Mouse (Mus musculus): ENCODE measurements at regions not wholly inside any gene's neighbourhood (a gene's known extent, or its start where the extent isn't known, plus 50 kb on each side); places are given as distances from the start of the nearest gene placed in this dataset.

GRCm38 (mm10) chr7:95550099-95550498 is 620.9 kb upstream of the Tenm4 start:
- no peaks in the 10 kb centered on the region for H3K9me3 ChIP-seq (ENCODE audit: control insufficient read depth, low read length)
- ATAC-seq (replicated peaks; ENCODE audit: low FRiP score) (no peak), DNase-seq (ENCODE audit: low spot score) (no peak)
- no peak overlapping the region for H3K27ac ChIP-seq (ENCODE audit: low read depth, low read length)
- no peak overlapping the region for H3K9ac ChIP-seq (ENCODE audit: low read length)
- no peaks in the 10 kb centered on the region for H3K27me3 ChIP-seq (ENCODE audit: control insufficient read depth, insufficient read depth, low read length)
- 73% methylated on average over 3 of the region's 3 CpGs for WGBS
- no peaks in the 10 kb centered on the region for H3K4me1 ChIP-seq (replicated peaks; ENCODE audit: control insufficient read depth, insufficient read depth, low read length)
- no peak overlapping the region for H3K4me3 ChIP-seq (ENCODE audit: low read depth, low read length)
- no peaks in the 10 kb centered on the region for H3K36me3 ChIP-seq (ENCODE audit: control insufficient read depth, insufficient read depth, low read length)
- H3K4me2 ChIP-seq (ENCODE audit: low read depth, low read length, severe bottlenecking) = no peak overlapping the region

- WGBS = 88% methylated on average over 3 of the region's 3 CpGs
- DNase-seq (ENCODE audit: low spot score) = no peak
- H3K36me3 ChIP-seq (ENCODE audit: control insufficient read depth, insufficient read depth, low read length) = no peaks in the 10 kb centered on the region
- H3K27ac ChIP-seq (ENCODE audit: low read depth, low read length) = no peak overlapping the region
- H3K4me3 ChIP-seq (ENCODE audit: low read depth, low read length) = no peak overlapping the region
- H3K9me3 ChIP-seq (ENCODE audit: control insufficient read depth, low read length) = no peaks in the 10 kb centered on the region
- H3K9ac ChIP-seq (ENCODE audit: low read length) = no peak overlapping the region
- no peaks in the 10 kb centered on the region for H3K27me3 ChIP-seq (ENCODE audit: control insufficient read depth, insufficient read depth, low read length)
- ATAC-seq (replicated peaks; ENCODE audit: low FRiP score) = no peak
- no peak overlapping the region for H3K4me2 ChIP-seq (ENCODE audit: low read depth, low read length, severe bottlenecking)
- no peaks in the 10 kb centered on the region for H3K4me1 ChIP-seq (replicated peaks; ENCODE audit: control insufficient read depth, insufficient read depth, low read length)
These were observed 619.2 kb upstream of the Tenm4 start for GRCm38 (mm10) chr7:95551798-95552387.

DNA sequence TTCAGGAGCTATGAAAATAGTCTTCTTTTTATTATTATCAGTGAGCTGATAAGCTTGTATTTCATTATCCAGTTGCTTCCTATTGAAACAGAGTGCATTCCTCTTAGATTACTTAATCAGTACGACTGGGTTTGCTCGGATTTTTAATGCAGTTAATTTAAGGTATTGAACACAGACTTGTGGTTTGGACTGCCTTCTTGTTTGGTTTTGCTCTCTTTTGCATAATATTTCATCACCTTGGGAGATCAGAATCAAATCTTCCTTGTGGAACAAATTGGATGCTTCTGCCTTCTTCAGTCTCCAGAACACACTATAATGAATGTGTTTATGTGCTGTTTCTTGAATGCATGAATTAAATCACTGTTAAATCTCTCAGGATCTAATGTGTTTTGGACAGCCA is 612.5 kb upstream of the Tenm4 start:
- ATAC-seq (replicated peaks; ENCODE audit: low FRiP score) = no peak
- Histone ChIP-seq H3K4me3 (ENCODE audit: low read depth, low read length) (no peak overlapping the region), H3K27ac (ENCODE audit: low read depth, low read length) (no peak overlapping the region), H3K4me1 (replicated peaks; ENCODE audit: control insufficient read depth, insufficient read depth, low read length) (no peaks in the 10 kb centered on the region), H3K4me2 (ENCODE audit: low read depth, low read length, severe bottlenecking) (no peak overlapping the region), H3K27me3 (ENCODE audit: control insufficient read depth, insufficient read depth, low read length) (no peaks in the 10 kb centered on the region), H3K9me3 (ENCODE audit: control insufficient read depth, low read length) (no peaks in the 10 kb centered on the region), H3K36me3 (ENCODE audit: control insufficient read depth, insufficient read depth, low read length) (no peaks in the 10 kb centered on the region), H3K9ac (ENCODE audit: low read length) (no peak overlapping the region)
- WGBS = 66% methylated on average over 2 of the region's 2 CpGs
- DNase-seq (ENCODE audit: low spot score) = no peak

DNA sequence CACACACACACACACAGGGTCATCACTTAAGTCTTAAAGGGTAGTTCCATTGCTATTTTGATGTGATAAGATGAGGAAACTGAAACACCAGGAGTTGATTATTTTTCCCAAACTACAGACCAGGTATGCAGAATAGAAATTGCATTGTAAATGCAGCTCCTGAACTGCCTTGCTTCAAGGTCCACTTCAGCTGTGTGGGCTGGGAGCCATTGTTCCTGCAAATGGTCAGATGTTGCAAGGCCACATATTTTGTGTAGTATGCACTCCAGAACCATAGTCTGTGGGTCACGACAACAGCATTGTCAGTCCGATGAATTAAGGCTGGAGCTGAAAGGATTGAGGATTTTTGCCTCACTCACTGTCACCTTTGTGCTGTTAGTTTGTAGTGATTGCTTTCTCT is 592.4 kb upstream of the Tenm4 start:
- H3K9ac ChIP-seq (ENCODE audit: low read length) = no peak overlapping the region
- no peaks in the 10 kb centered on the region for H3K9me3 ChIP-seq (ENCODE audit: control insufficient read depth, low read length)
- no peaks in the 10 kb centered on the region for H3K36me3 ChIP-seq (ENCODE audit: control insufficient read depth, insufficient read depth, low read length)
- no peaks in the 10 kb centered on the region for H3K4me1 ChIP-seq (replicated peaks; ENCODE audit: control insufficient read depth, insufficient read depth, low read length)
- H3K4me2 ChIP-seq (ENCODE audit: low read depth, low read length, severe bottlenecking) = no peak overlapping the region
- ATAC-seq (replicated peaks; ENCODE audit: low FRiP score) = no peak
- no peak for DNase-seq (ENCODE audit: low spot score)
- no peak overlapping the region for H3K4me3 ChIP-seq (ENCODE audit: low read depth, low read length)
- WGBS = 87% methylated on average over 2 of the region's 2 CpGs
- H3K27me3 ChIP-seq (ENCODE audit: control insufficient read depth, insufficient read depth, low read length) = no peaks in the 10 kb centered on the region
- H3K27ac ChIP-seq (ENCODE audit: low read depth, low read length) = no peak overlapping the region

GRCm38 (mm10) chr7:95581325-95581724 is 589.7 kb upstream of the Tenm4 start:
- H3K4me1 ChIP-seq (replicated peaks; ENCODE audit: control insufficient read depth, insufficient read depth, low read length) = no peaks in the 10 kb centered on the region
- H3K9ac ChIP-seq (ENCODE audit: low read length) = no peak overlapping the region
- ATAC-seq (replicated peaks; ENCODE audit: low FRiP score) (no peak), DNase-seq (ENCODE audit: low spot score) (no peak)
- H3K4me3 ChIP-seq (ENCODE audit: low read depth, low read length) = no peak overlapping the region
- WGBS = 64% methylated on average over 7 of the region's 7 CpGs
- H3K9me3 ChIP-seq (ENCODE audit: control insufficient read depth, low read length) = no peaks in the 10 kb centered on the region
- H3K27me3 ChIP-seq (ENCODE audit: control insufficient read depth, insufficient read depth, low read length) = no peaks in the 10 kb centered on the region
- H3K36me3 ChIP-seq (ENCODE audit: control insufficient read depth, insufficient read depth, low read length) = no peaks in the 10 kb centered on the region
- no peak overlapping the region for H3K27ac ChIP-seq (ENCODE audit: low read depth, low read length)
- no peak overlapping the region for H3K4me2 ChIP-seq (ENCODE audit: low read depth, low read length, severe bottlenecking)

DNA sequence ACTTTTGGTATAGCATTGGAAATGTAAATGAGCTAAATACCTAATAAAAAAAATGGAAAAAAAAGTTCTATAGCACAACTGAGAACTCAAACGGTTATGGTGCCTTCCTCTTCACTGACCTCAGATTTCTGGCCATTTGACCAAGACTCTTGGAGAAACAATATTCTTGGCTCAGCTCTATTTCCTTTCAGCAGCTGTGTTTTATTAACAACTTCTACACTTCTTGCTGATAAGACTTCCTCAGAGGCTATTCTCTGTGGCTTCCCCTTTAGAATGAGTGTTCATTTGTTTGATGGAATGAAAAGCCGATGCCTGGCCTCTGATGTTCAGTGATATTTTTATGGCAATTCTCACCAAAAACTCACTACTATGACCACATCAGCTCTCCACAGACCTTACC is 572.7 kb upstream of the Tenm4 start:
- ATAC-seq (replicated peaks; ENCODE audit: low FRiP score) (no peak), DNase-seq (ENCODE audit: low spot score) (no peak)
- WGBS = 87% methylated on average over 2 of the region's 2 CpGs
- Histone ChIP-seq H3K4me3 (ENCODE audit: low read depth, low read length) (no peak overlapping the region), H3K4me2 (ENCODE audit: low read depth, low read length, severe bottlenecking) (no peak overlapping the region), H3K36me3 (ENCODE audit: control insufficient read depth, insufficient read depth, low read length) (no peaks in the 10 kb centered on the region), H3K4me1 (replicated peaks; ENCODE audit: control insufficient read depth, insufficient read depth, low read length) (no peaks in the 10 kb centered on the region), H3K9ac (ENCODE audit: low read length) (no peak overlapping the region), H3K9me3 (ENCODE audit: control insufficient read depth, low read length) (no peaks in the 10 kb centered on the region), H3K27ac (ENCODE audit: low read depth, low read length) (no peak overlapping the region), H3K27me3 (ENCODE audit: control insufficient read depth, insufficient read depth, low read length) (no peaks in the 10 kb centered on the region)

DNA sequence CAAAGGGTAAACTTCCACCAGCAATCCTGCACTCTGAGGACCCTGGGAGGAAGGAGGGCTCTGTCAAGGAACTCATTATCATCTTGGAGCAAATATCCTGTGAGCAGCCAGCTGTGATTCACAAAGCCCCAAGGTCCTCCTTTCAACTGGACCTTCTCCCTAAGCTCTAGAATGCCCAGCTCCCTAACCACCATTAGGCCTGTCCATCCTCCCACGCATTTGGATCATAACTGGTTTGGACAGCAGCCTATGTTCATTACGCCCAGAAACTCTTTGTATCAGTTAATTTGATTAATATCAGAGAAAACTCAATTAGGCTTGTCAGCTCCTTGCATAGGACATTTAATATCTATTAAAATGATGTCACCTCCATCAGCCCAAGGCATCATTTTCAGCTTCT is 557.3 kb upstream of the Tenm4 start:
- no peak for DNase-seq (ENCODE audit: low spot score)
- no peak for ATAC-seq (replicated peaks; ENCODE audit: low FRiP score)

GRCm38 (mm10) chr7:95617370-95617769 is 553.7 kb upstream of the Tenm4 start:
- ATAC-seq (replicated peaks; ENCODE audit: low FRiP score) (no peak), DNase-seq (ENCODE audit: low spot score) (no peak)
- no peaks in the 10 kb centered on the region for H3K27me3 ChIP-seq (ENCODE audit: control insufficient read depth, insufficient read depth, low read length)
- 90% methylated on average over 2 of the region's 2 CpGs for WGBS
- no peak overlapping the region for H3K4me3 ChIP-seq (ENCODE audit: low read depth, low read length)
- no peaks in the 10 kb centered on the region for H3K9me3 ChIP-seq (ENCODE audit: control insufficient read depth, low read length)
- H3K4me1 ChIP-seq (replicated peaks; ENCODE audit: control insufficient read depth, insufficient read depth, low read length) = no peaks in the 10 kb centered on the region
- H3K27ac ChIP-seq (ENCODE audit: low read depth, low read length) = no peak overlapping the region
- H3K9ac ChIP-seq (ENCODE audit: low read length) = no peak overlapping the region
- H3K4me2 ChIP-seq (ENCODE audit: low read depth, low read length, severe bottlenecking) = no peak overlapping the region
- no peaks in the 10 kb centered on the region for H3K36me3 ChIP-seq (ENCODE audit: control insufficient read depth, insufficient read depth, low read length)

More for the DNA sequence above, 557.3 kb upstream of the Tenm4 start:
- no peaks in the 10 kb centered on the region for H3K27me3 ChIP-seq (ENCODE audit: control insufficient read depth, insufficient read depth, low read length)
- H3K4me1 ChIP-seq (replicated peaks; ENCODE audit: control insufficient read depth, insufficient read depth, low read length) = no peaks in the 10 kb centered on the region
- H3K9ac ChIP-seq (ENCODE audit: low read length) = no peak overlapping the region
- H3K4me3 ChIP-seq (ENCODE audit: low read depth, low read length) = no peak overlapping the region
- H3K9me3 ChIP-seq (ENCODE audit: control insufficient read depth, low read length) = no peaks in the 10 kb centered on the region
- no peaks in the 10 kb centered on the region for H3K36me3 ChIP-seq (ENCODE audit: control insufficient read depth, insufficient read depth, low read length)
- H3K27ac ChIP-seq (ENCODE audit: low read depth, low read length) = no peak overlapping the region
- WGBS = 74% methylated on average over 2 of the region's 2 CpGs
- no peak overlapping the region for H3K4me2 ChIP-seq (ENCODE audit: low read depth, low read length, severe bottlenecking)

DNA sequence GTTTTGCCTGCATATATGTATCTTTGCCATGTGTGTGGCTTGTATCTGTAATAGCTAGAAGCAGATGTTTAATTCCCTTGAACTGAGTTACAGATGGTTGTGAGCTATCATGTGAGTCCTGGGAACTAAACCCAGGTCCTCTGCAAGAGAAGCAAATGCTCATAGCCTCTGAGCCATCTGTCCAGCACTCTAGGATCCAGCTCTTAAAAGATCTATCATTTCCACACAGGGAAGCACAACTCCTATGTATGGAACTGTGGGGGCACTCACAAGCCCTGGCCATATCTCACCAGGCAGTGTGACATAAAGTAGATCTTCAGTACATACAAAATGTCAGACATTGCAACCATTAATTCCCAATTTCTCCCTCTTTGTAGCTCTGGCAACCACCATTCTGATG is 552.9 kb upstream of the Tenm4 start:
- DNase-seq (ENCODE audit: low spot score) = no peak
- H3K9ac ChIP-seq (ENCODE audit: low read length) = no peak overlapping the region

More for the DNA sequence above, 552.9 kb upstream of the Tenm4 start:
- no peak overlapping the region for H3K27ac ChIP-seq (ENCODE audit: low read depth, low read length)
- H3K27me3 ChIP-seq (ENCODE audit: control insufficient read depth, insufficient read depth, low read length) = no peaks in the 10 kb centered on the region
- no peak for ATAC-seq (replicated peaks; ENCODE audit: low FRiP score)
- H3K4me1 ChIP-seq (replicated peaks; ENCODE audit: control insufficient read depth, insufficient read depth, low read length) = no peaks in the 10 kb centered on the region
- H3K4me3 ChIP-seq (ENCODE audit: low read depth, low read length) = no peak overlapping the region
- H3K9me3 ChIP-seq (ENCODE audit: control insufficient read depth, low read length) = no peaks in the 10 kb centered on the region
- no peaks in the 10 kb centered on the region for H3K36me3 ChIP-seq (ENCODE audit: control insufficient read depth, insufficient read depth, low read length)
- no peak overlapping the region for H3K4me2 ChIP-seq (ENCODE audit: low read depth, low read length, severe bottlenecking)

Data from forebrain, embryonic 11.5 days (tissue).